Mouse (Mus musculus) skeletal muscle tissue, postnatal 0 days (tissue): ENCODE data around the gene Spp1. TPM values are rescaled to one million over a fixed set of nuclear protein-coding genes. Genes with fewer than 3 reads are reported as not detected.

Source experiments
- polyA plus RNA-seq: library from polyadenylated mRNA; unstranded; fragments of >200 nt; fragmentation: Nextera tagmentation; extraction: Ambion mirVana; gene quantifications from 2 replicates; pipeline ENCODE4 v1.2.1, GENCODE M21; 2015

Gene Spp1
- polyA plus RNA-seq: 3.2 and 10.0 TPM in 2 replicates

DNA sequence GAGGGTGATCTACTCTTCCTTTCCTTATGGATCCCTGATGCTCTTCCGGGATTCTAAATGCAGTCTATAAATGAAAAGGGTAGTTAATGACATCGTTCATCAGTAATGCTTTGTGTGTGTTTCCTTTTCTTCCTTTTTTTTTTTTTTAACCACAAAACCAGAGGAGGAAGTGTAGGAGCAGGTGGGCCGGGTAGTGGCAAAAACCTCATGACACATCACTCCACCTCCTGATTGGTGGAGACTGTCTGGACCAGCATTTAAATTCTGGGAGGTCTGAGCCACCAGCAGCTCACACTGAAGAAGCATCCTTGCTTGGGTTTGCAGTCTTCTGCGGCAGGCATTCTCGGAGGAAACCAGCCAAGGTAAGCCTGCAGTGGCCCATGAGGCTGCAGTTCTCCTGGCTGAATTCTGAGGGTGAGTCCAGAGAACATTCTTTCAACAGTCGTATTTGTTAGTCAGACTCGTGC lies at the start of gene Spp1:
TSS of gene Spp1 (plus strand) at position 284 of the 467 bp plus-strand sequence.

DNA sequence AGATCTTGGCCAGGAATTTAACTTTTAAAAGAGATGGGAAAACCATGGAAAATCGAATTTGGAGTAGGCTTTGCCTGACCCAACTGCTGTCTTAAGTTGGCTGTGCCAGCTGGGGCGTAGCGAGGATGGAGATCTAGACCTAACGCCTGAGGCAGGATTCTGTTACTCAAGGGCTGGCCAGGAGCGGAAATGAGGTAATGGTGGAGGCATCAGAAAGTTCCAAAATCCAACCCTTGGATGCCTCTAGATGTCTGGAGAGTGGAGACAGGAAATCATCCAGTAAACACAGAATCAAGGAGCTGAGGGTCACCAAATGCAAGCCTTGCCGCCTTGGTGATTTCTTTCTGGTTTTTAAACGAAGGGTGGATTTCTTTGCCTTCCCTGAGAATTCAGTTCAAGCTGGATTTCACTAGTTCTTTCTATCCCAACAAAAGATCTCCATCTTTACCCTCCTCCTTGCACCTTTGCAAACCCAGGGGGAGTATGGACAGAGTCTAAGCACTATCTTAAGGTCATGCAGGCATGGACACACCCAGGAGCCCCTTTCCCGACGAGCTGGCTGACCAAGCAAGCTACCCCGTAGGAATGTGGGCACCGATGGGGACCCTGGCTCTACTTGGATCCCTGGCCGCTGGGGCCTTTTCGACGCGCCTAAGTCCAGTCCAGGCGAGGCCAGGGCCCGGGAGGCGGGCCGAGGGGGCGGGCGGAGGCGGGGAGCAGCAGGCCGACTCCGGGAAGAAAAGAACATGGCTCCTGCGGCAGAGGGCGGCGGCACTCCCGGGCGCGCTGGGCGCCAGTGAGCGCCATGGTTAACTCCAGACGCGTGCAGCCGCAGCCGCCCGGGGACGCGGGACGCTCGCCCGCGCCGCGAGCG lies 24.2 kb downstream of the Spp1 start, which contains the start of gene Pkd2:
TSS of gene Pkd2 (plus strand) at position 619 of the 874 bp plus-strand sequence.

Other genes with a start within 250 kb of the Spp1 start
- gene Dmp1, start 232.5 kb upstream of the Spp1 start, polyA plus RNA-seq: 0.74 and 0.99 TPM in 2 replicates
- gene Ibsp, start 135.9 kb upstream of the Spp1 start, polyA plus RNA-seq: 0.42 and 6.6 TPM in 2 replicates
- not detected in 2 replicates for gene Mepe, start 109.8 kb upstream of the Spp1 start, polyA plus RNA-seq
- gene Pkd2, start 24.3 kb downstream of the Spp1 start, polyA plus RNA-seq: 7.2 and 7.5 TPM in 2 replicates
- gene BC005561, start 73.2 kb downstream of the Spp1 start, polyA plus RNA-seq: 5.2 and 6.0 TPM in 2 replicates